Mouse (Mus musculus): ENCODE data around the gene Rasl12.

DNA sequence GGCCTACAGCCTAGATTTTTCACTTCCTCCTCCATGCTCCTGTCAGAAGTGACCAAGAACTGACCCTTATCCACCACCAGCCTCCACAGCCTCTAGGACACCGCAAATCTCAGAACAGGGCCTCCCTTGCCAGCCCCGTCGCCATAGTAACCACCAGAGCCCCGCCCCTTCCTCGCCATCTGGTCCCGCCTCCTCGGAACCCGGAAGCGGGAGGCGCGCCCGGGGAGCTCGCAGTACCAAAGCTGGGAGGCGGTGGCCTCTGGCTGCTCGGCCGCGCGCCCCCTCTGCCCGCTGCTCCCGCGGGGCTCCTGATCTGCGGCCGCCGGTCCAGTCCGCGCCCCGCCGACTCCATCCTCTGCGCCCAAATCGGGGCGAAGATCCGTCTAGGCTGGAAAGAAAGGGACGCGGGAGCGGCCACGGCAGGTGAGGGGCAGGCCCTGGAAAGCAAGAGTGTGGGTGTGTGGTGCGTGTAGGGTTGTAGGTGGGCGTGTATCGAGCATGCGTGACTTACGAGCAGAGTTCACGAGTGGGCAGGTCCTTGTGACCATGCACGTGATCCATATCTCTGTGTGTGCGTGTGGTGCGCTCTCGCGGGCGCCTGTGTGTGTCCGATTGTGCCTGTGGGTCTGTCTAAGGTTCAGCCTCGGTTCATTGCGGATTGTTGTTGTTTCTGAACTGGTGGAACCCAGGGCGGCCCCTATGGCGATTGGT, 62.6 kb downstream of the Rasl12 start, which contains the start of gene Spg21:
- no peak for TF ChIP-seq CTCF (IDR thresholded peaks at IDR 0.05; ENCODE audit: low read depth)
- no peak for TF ChIP-seq EP300 (IDR thresholded peaks at IDR 0.05; ENCODE audit: low read depth)
